Mouse (Mus musculus): Measurements from ENCODE around the gene Rad51b. TPM values are rescaled to one million over a fixed set of nuclear protein-coding genes. Genes with fewer than 3 reads are reported as not detected.

The Rad51b gene
- polyA plus RNA-seq, 1 experiment from 2014 or later = 4.7 TPM

DNA sequence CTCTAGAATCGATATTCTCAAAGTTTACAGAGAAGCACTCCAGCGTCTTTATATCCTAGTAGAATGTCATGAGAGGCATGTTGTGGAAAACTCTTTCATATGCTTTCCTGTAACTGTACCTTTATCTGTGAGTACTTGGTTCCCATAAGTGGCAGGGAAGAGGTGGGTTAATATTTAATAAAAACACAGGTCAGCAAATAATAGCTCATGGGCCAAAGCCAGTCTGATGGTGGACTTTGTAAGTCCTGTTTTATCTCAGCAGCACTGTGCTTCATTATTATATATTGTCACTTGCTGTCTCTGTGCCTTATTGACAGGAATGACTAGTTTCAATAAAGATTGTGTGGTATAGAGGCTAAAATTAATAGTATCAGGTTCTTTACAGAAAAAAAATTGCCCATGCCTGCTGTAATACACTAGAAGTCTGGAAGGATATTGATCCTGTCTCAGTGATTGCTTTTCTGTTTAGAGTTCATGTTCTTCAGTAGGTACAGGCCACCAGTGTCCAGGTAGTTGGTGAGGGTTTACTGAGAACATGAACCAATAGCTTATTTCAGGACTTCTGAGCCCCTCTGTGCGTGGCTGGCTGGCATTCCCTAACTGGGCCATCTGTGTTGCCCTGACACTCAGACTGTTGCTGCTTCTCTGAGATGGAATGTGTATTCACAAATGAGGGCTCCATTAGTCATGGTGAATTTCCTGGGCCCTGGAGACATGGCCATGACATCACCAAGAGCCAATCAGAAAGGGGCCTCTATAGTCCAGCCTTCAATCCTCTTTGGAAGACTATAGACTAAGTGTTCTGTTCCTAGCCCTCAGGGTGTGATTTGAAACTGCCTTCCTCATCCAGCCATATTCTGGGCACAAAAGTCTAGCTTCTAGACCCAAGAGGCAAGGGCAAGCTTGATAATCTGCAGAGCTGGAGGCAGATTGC lies 206.8 kb downstream of the Rad51b start:
- DNase-seq (ENCODE audit: low spot score) (peak; percentile 81), ATAC-seq (ENCODE audit: insufficient read depth, low FRiP score, low TSS enrichment) (peak; percentile 98)
- no peak overlapping the region for H3K9ac ChIP-seq (ENCODE audit: low read length)
- peak overlapping the region; percentile 70; the same call in 1 of the 2 replicates for H3K27ac ChIP-seq (ENCODE audit: low read depth, low read length)
- H3K27me3 ChIP-seq (ENCODE audit: control insufficient read depth, insufficient read depth, low read length) = no peaks in the 10 kb centered on the region
- H3K4me1 ChIP-seq (ENCODE audit: control insufficient read depth, insufficient read depth, low read length) = peaks cover 22% of the 10 kb centered on the region
- no peak overlapping the region for H3K4me2 ChIP-seq (ENCODE audit: low read depth)
- no peaks in the 10 kb centered on the region for H3K36me3 ChIP-seq (ENCODE audit: control insufficient read depth, insufficient read depth, low read length)
- H3K4me3 ChIP-seq (ENCODE audit: low read depth, low read length) = no peak overlapping the region
- H3K9me3 ChIP-seq (ENCODE audit: control insufficient read depth, low read length) = no peaks in the 10 kb centered on the region
- WGBS = 72% methylated on average over 3 of the region's 3 CpGs

DNA sequence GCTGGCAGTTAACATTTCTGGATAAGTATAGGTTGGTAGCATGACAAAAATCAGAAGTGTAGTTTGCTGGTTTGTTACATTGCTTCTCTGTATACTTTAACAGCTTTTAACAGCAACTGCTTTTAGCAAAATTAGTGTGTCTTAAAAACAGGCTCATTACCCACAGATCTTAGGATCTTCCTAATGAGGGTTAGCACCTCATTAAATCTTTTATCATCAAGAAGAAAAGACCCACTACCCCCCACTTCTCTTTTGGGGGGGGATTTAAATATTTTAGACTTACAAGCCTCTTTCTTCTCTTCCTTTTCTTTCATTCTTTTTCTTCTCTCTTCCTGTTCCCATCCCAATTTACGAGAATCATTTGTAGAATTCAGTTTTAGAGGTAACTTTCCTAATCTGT lies 207.6 kb downstream of the Rad51b start:
- no peaks in the 10 kb centered on the region for H3K27me3 ChIP-seq (ENCODE audit: control insufficient read depth, insufficient read depth, low read length)
- DNase-seq (ENCODE audit: low spot score) = no peak
- no peak for ATAC-seq (ENCODE audit: insufficient read depth, low FRiP score, low TSS enrichment)
- H3K9ac ChIP-seq (ENCODE audit: low read length) = no peak overlapping the region
- no peaks in the 10 kb centered on the region for H3K9me3 ChIP-seq (ENCODE audit: control insufficient read depth, low read length)
- H3K4me2 ChIP-seq (ENCODE audit: low read depth) = no peak overlapping the region
- H3K4me3 ChIP-seq (ENCODE audit: low read depth, low read length) = no peak overlapping the region
- 60% methylated on average over 1 of the region's 1 CpGs for WGBS
- H3K36me3 ChIP-seq (ENCODE audit: control insufficient read depth, insufficient read depth, low read length) = no peaks in the 10 kb centered on the region
- peaks cover 22% of the 10 kb centered on the region for H3K4me1 ChIP-seq (ENCODE audit: control insufficient read depth, insufficient read depth, low read length)
- H3K27ac ChIP-seq (ENCODE audit: low read depth, low read length) = peak overlapping the region; percentile 70; the same call in 1 of the 2 replicates

DNA sequence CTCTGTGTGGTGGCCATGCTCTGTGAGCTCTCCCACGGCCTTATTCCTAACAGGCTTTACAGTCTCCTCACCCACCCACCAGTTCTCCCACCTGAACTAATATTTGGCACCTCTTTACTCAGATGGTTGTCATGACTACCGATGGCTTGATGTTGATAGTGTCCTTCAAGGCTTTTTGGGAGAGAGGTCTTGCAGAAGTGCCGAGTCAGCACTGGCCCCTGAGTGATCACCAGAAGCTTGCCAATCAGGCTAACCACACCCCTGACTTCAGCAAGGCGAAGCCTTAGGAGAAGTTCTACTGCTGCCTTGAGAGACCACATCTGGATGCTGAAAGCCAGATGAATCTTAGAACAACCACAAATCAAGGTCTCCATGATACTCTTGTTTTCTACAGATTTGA lies 209.3 kb downstream of the Rad51b start:
- Histone ChIP-seq H3K36me3 (ENCODE audit: control insufficient read depth, insufficient read depth, low read length) (no peaks in the 10 kb centered on the region), H3K9ac (ENCODE audit: low read length) (no peak overlapping the region), H3K27ac (ENCODE audit: low read depth, low read length) (no peak overlapping the region), H3K27me3 (ENCODE audit: control insufficient read depth, insufficient read depth, low read length) (no peaks in the 10 kb centered on the region), H3K4me3 (ENCODE audit: low read depth, low read length) (no peak overlapping the region), H3K4me1 (ENCODE audit: control insufficient read depth, insufficient read depth, low read length) (peaks cover 26% of the 10 kb centered on the region), H3K4me2 (ENCODE audit: low read depth) (no peak overlapping the region), H3K9me3 (ENCODE audit: control insufficient read depth, low read length) (no peaks in the 10 kb centered on the region)
- no peak for ATAC-seq (ENCODE audit: insufficient read depth, low FRiP score, low TSS enrichment)
- WGBS = 63% methylated on average over 4 of the region's 4 CpGs
- DNase-seq (ENCODE audit: low spot score) = no peak

DNA sequence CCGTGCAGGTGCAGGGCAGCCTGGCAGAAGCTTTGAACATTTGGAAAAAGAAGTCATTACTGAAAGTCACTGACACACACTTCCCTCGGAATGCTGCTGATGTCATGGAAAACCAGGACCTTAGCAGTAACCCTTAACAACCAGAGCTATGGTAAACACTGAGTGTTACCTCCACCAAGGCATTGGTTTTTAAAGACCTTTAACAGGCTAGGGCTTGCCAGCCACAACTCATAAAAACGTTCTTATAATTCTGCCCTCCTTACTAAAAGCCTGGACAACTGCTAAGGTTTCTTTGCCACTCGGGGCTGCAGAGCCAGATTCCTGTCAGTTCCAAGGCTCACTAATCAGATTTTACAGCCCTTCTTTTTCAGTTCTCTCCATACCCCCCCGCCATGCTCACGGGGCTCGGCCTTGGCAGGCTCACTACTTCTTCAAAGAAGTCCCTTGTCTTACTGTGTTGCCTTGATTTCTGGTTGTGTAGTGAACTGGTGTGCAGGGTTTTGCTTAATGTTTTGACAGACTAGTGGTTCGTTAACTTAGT lies 210.1 kb downstream of the Rad51b start:
- peaks cover 32% of the 10 kb centered on the region for H3K4me1 ChIP-seq (ENCODE audit: control insufficient read depth, insufficient read depth, low read length)
- no peak overlapping the region for H3K4me3 ChIP-seq (ENCODE audit: low read depth, low read length)
- H3K27ac ChIP-seq (ENCODE audit: low read depth, low read length) = no peak overlapping the region
- no peaks in the 10 kb centered on the region for H3K36me3 ChIP-seq (ENCODE audit: control insufficient read depth, insufficient read depth, low read length)
- ATAC-seq (ENCODE audit: insufficient read depth, low FRiP score, low TSS enrichment) = no peak
- no peak overlapping the region for H3K4me2 ChIP-seq (ENCODE audit: low read depth)
- WGBS = 19% methylated on average over 8 of the region's 8 CpGs
- no peaks in the 10 kb centered on the region for H3K27me3 ChIP-seq (ENCODE audit: control insufficient read depth, insufficient read depth, low read length)
- no peaks in the 10 kb centered on the region for H3K9me3 ChIP-seq (ENCODE audit: control insufficient read depth, low read length)
- no peak for DNase-seq (ENCODE audit: low spot score)
- no peak overlapping the region for H3K9ac ChIP-seq (ENCODE audit: low read length)

DNA sequence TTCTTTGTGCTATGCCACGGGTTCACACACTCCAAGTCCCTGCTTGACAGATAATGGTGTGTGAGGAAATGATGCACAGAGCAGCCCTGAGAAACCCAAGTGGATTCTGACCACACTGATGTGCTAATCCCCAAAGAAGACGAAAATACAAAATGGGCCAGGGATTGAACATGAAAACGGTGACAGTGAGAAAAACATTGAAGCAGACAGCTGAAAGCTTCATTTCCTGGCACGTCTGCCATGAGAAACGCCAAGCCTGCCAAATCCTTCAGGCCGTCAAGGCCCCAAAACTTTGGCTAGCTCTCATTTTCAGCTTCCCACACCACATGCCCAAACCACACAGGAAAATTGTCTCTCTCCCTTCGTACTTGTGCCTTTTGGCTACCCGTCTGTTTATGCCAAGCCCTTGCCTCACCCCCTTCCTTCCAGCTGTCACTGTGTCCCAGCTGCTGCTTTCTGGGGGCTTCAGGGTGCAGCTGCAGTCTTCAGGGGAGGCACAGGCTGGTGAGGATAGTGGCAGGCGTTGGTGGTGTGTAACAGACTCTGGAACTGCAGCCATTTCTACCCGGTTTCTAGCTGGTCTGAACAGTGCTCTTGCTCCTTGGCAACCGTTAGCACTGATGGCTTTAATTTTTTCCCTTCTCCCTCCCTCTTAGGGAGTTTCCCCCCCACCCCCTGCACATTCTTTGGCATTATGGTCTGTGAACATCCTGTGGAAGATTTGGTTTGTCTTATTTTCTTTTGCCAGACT lies 214.5 kb downstream of the Rad51b start:
- Histone ChIP-seq H3K4me1 (ENCODE audit: control insufficient read depth, insufficient read depth, low read length) (peaks cover 23% of the 10 kb centered on the region), H3K4me3 (ENCODE audit: low read depth, low read length) (no peak overlapping the region), H3K27me3 (ENCODE audit: control insufficient read depth, insufficient read depth, low read length) (no peaks in the 10 kb centered on the region), H3K27ac (ENCODE audit: low read depth, low read length) (no peak overlapping the region), H3K9me3 (ENCODE audit: control insufficient read depth, low read length) (no peaks in the 10 kb centered on the region), H3K4me2 (ENCODE audit: low read depth) (no peak overlapping the region), H3K9ac (ENCODE audit: low read length) (peak overlapping the region; percentile 37; the same call in 1 of the 2 replicates), H3K36me3 (ENCODE audit: control insufficient read depth, insufficient read depth, low read length) (no peaks in the 10 kb centered on the region)
- 66% methylated on average over 11 of the region's 11 CpGs for WGBS
- DNase-seq (ENCODE audit: low spot score) = no peak
- ATAC-seq (ENCODE audit: insufficient read depth, low FRiP score, low TSS enrichment) = no peak

DNA sequence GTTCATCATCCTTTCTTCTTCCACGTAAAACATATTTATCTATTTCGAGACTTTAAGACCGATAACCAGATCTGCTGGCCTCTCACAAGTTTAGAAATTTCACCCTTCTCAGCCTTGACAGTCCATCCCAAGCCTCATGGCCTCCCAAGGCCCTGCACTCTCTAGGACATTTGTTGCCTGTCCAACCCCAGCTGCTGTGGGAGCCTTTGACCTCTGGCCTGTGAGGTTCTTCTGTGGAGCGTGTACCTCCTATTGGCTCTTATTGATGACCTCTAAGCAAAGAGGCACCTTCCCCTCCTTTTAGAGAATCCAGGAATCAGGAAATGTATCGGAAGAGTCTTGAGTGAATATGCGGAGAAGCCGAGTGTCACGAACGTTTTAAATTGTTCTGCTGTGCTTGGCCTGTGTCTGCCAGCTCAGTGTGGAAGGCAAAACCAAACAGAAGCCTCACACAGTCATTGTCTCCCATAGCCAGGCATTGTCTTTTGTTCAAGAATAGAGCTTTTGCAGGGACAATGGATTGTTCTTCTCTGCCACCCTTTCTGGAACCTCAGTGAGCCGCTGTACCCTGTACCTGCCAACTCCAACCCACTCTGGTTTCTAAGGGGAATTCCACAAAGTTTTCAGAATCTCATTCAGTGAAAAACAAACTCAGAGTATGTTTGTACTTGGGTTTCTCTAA lies 215.3 kb downstream of the Rad51b start:
- no peaks in the 10 kb centered on the region for H3K9me3 ChIP-seq (ENCODE audit: control insufficient read depth, low read length)
- no peak overlapping the region for H3K4me3 ChIP-seq (ENCODE audit: low read depth, low read length)
- 64% methylated on average over 10 of the region's 10 CpGs for WGBS
- H3K4me1 ChIP-seq (ENCODE audit: control insufficient read depth, insufficient read depth, low read length) = peaks cover 21% of the 10 kb centered on the region
- ATAC-seq (ENCODE audit: insufficient read depth, low FRiP score, low TSS enrichment) = no peak
- H3K27ac ChIP-seq (ENCODE audit: low read depth, low read length) = no peak overlapping the region
- no peak for DNase-seq (ENCODE audit: low spot score)
- H3K9ac ChIP-seq (ENCODE audit: low read length) = peak overlapping the region; percentile 37; the same call in 1 of the 2 replicates
- H3K36me3 ChIP-seq (ENCODE audit: control insufficient read depth, insufficient read depth, low read length) = no peaks in the 10 kb centered on the region
- no peak overlapping the region for H3K4me2 ChIP-seq (ENCODE audit: low read depth)
- H3K27me3 ChIP-seq (ENCODE audit: control insufficient read depth, insufficient read depth, low read length) = no peaks in the 10 kb centered on the region

DNA sequence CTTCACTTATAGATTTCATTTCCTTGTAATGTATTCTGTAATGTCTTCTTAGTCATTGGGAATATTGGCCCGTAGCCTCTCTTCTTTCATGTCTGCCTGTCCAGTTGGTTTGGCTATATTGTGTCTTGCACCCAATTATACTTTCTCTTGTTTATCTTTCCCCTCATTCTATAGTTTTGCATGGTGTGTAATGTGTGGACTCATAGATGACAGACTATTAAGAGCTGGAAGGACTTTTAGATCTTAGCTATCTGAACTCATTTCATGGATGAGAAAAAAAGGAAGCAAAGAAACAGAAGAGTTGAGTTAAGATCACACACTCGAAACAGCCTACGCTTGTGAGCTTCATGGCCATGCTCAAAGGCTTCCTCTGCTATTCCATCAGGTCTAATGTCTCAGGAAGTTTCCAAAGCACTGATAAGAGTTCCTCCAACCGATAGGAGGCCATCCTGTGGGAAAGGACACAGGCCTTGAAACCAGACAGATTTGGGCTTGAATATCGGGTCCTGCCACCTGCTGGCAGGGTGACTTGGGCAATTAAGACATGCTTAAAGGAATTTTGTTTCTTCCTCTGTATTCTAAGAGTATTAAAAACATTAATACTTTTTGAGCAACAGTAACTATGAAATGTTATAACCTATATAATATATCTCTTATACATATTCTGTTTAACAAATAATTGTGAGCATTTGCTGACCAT lies 216.1 kb downstream of the Rad51b start:
- no peaks in the 10 kb centered on the region for H3K9me3 ChIP-seq (ENCODE audit: control insufficient read depth, low read length)
- H3K4me2 ChIP-seq (ENCODE audit: low read depth) = no peak overlapping the region
- H3K9ac ChIP-seq (ENCODE audit: low read length) = no peak overlapping the region
- no peaks in the 10 kb centered on the region for H3K27me3 ChIP-seq (ENCODE audit: control insufficient read depth, insufficient read depth, low read length)
- H3K27ac ChIP-seq (ENCODE audit: low read depth, low read length) = no peak overlapping the region
- peaks cover 17% of the 10 kb centered on the region for H3K4me1 ChIP-seq (ENCODE audit: control insufficient read depth, insufficient read depth, low read length)
- no peak for DNase-seq (ENCODE audit: low spot score)
- H3K36me3 ChIP-seq (ENCODE audit: control insufficient read depth, insufficient read depth, low read length) = no peaks in the 10 kb centered on the region
- no peak overlapping the region for H3K4me3 ChIP-seq (ENCODE audit: low read depth, low read length)
- no peak for ATAC-seq (ENCODE audit: insufficient read depth, low FRiP score, low TSS enrichment)
- 87% methylated on average over 5 of the region's 5 CpGs for WGBS

DNA sequence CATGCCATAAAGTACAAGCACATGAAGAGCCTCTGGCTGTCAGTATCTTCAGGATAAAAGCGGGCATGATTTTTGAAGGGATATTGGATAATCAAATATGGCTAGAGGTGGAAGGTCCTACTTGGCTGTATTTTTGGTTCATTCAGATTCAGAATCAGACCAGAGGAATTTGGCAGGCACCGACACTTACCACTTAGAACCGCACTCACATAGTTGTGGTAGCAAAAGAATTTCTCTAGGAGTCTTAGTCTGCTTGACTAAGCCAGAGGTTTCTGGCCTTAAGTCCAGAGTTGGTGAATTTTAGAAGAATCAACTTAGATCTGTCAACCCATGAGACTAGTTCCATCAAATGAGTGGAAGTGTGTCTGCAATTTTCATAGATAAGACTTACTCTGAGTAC lies 217.6 kb downstream of the Rad51b start:
- 97% methylated on average over 3 of the region's 3 CpGs for WGBS
- Histone ChIP-seq H3K4me1 (ENCODE audit: control insufficient read depth, insufficient read depth, low read length) (peaks cover 17% of the 10 kb centered on the region), H3K27me3 (ENCODE audit: control insufficient read depth, insufficient read depth, low read length) (no peaks in the 10 kb centered on the region), H3K4me3 (ENCODE audit: low read depth, low read length) (no peak overlapping the region), H3K36me3 (ENCODE audit: control insufficient read depth, insufficient read depth, low read length) (no peaks in the 10 kb centered on the region), H3K27ac (ENCODE audit: low read depth, low read length) (no peak overlapping the region), H3K9ac (ENCODE audit: low read length) (no peak overlapping the region), H3K9me3 (ENCODE audit: control insufficient read depth, low read length) (no peaks in the 10 kb centered on the region), H3K4me2 (ENCODE audit: low read depth) (no peak overlapping the region)
- DNase-seq (ENCODE audit: low spot score) (no peak), ATAC-seq (ENCODE audit: insufficient read depth, low FRiP score, low TSS enrichment) (no peak)

All from neural tube, embryonic 11.5 days (tissue).